9 mouse cellular contexts compared by ENCODE assay signal in the genomic region with DNA sequence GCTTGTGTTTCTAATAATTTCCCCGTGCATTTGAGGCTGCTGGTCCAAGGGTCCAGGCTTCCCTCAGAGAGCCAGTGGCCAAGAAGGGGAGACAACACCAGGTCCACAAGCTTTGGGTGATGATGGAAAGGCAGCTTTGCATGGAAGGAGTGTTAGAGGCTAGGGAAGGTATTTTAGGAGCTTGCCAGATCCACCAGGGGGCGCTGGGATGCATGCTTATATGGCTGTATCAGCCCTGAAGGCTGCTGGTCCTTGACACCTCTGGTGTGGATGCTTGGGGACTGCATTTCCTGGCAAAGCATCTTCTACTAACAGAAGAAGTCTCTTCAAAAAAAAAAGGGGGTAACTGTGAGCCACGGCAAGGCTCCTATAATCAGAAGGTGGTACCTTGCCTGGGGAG. TPM values are rescaled to one million over a fixed set of nuclear protein-coding genes. Genes with fewer than 3 reads are reported as not detected.
A peak's percentile ranks its signal among the peaks of the same experiment; 100 is the strongest.
DNase-seq lines count a peak whose midpoint lies in the region; ATAC-seq and TF ChIP-seq lines count a peak whose summit lies in the region.
"Had no signal": no experiment of that assay in that cellular context is flagged by ENCODE, and none has a peak within 500 bp of the region (broad histone marks: within the 10 kb centered on the region; RNA-seq: fewer than 3 reads in every experiment).

No protein-coding gene starts in this region.

- no peaks in the 10 kb centered on the region for H3K4me1 ChIP-seq in liver, embryonic 14.5 days (replicated peaks; ENCODE audit: control insufficient read depth in 2 of 2, insufficient read depth in 2 of 2, low read length in 1 of 2)

- ATAC-seq in liver, embryonic 14.5 days (ENCODE audit: insufficient read depth), result no peak

- TF ChIP-seq EP300 in liver, embryonic 14.5 days (IDR thresholded peaks at IDR 0.05; ENCODE audit: low read depth), result no peak

- no peak overlapping the region for H3K9ac ChIP-seq in liver, embryonic 14.5 days (replicated peaks)
- H3K9ac ChIP-seq: embryonic facial prominence, embryonic 13.5 days had no signal

- no peak overlapping the region for H3K4me2 ChIP-seq in liver, embryonic 14.5 days (ENCODE audit: low read depth)
- H3K4me2 ChIP-seq: embryonic facial prominence, embryonic 13.5 days had no signal

- no peaks in the 10 kb centered on the region for H3K36me3 ChIP-seq in liver, embryonic 14.5 days (replicated peaks; ENCODE audit: control insufficient read depth, insufficient read depth, low read depth)
- H3K36me3 ChIP-seq: embryonic facial prominence, embryonic 13.5 days had no signal

- H3K4me3 ChIP-seq in liver, embryonic 14.5 days (ENCODE audit: insufficient read depth in 1 of 2, low read depth in 2 of 2, low read length in 2 of 2), result no peak overlapping the region
- H3K4me3 ChIP-seq: embryonic facial prominence, embryonic 13.5 days had no signal

- peaks cover 16% of the 10 kb centered on the region for H3K27me3 ChIP-seq in liver, embryonic 14.5 days (ENCODE audit: control insufficient read depth, insufficient read depth, low read length)

- 3% methylated on average over 3 of the region's 3 CpGs for WGBS in liver, embryonic 14.5 days (ENCODE audit: insufficient replicate concordance)

- TF ChIP-seq CTCF in liver, embryonic 14.5 days (IDR thresholded peaks at IDR 0.05; ENCODE audit: low read depth), result peak; percentile 88

- no peaks in the 10 kb centered on the region for H3K9me3 ChIP-seq in liver, embryonic 14.5 days (ENCODE audit: control insufficient read depth, low read length)
- H3K9me3 ChIP-seq: embryonic facial prominence, embryonic 13.5 days had no signal

- H3K27ac ChIP-seq in liver, embryonic 14.5 days, result no peak overlapping the region
- H3K27ac ChIP-seq: embryonic facial prominence, embryonic 13.5 days had no signal

- peak; percentile 16 to 52 for DNase-seq in urinary bladder, adult 18-20 months (ENCODE audit: low spot score in 2 of 2)
- no peak for DNase-seq in urinary bladder, postnatal 10 days (ENCODE audit: low spot score)
- DNase-seq in cerebellum, adult 9-11 months, result peak; percentile 50
- peak; percentile 75 to 77 for DNase-seq in frontal cortex, postnatal 36 days (ENCODE audit: low spot score in 2 of 2)
- DNase-seq in kidney, postnatal 10 days, result peak; percentile 90
- DNase-seq in liver, embryonic 14.5 days (ENCODE audit: low read depth in 3 of 3, low spot score in 3 of 3), result peak; percentile 27 to 35 (median 30)
- peak; percentile 31 for DNase-seq in ovary, adult 18-20 months (ENCODE audit: low spot score)
- peak; percentile 30 to 33 for DNase-seq in thymus, adult 18-20 months

RNA-seq across cellular contexts. Expression of a gene that starts 37.5 kb away (rescaled TPM):
- 0.03 TPM in 1 of 2 replicates, not detected in the other for polyA plus RNA-seq in liver, embryonic 14.5 days (2012; rRNA removed)
- not detected in 2 replicates for polyA plus RNA-seq in liver, embryonic 14.5 days (2014; fragmentation: Nextera tagmentation; extraction: Ambion mirVana)

RNA-seq across cellular contexts. Expression of a gene that starts 47.7 kb away (rescaled TPM):
- polyA plus RNA-seq in liver, embryonic 14.5 days (2012; rRNA removed), result 0.22 TPM in 1 of 2 replicates, not detected in the other
- polyA plus RNA-seq in liver, embryonic 14.5 days (2014; fragmentation: Nextera tagmentation; extraction: Ambion mirVana), result not detected in 2 replicates
- polyA plus RNA-seq: embryonic facial prominence, embryonic 13.5 days had no signal
